Mouse (Mus musculus) ES-Bruce4 (cell line): ENCODE data around the gene Plpp3. TPM values are rescaled to one million over a fixed set of nuclear protein-coding genes. Genes with fewer than 3 reads are reported as not detected.

Experiments used
- H3K27ac ChIP-seq: 2 replicates; pipeline ENCODE4 v1.5.1; 2012; ENCODE audit warnings: low read length, inconsistent platforms; ENCODE audit not compliant: insufficient read depth
- H3K27me3 ChIP-seq: 2 replicates; pipeline ENCODE4 v1.6.1; 2012; ENCODE audit warnings: mild to moderate bottlenecking, low read length, inconsistent platforms; ENCODE audit not compliant: control insufficient read depth, poor library complexity, insufficient read depth, severe bottlenecking
- H3K36me3 ChIP-seq: 2 replicates; pipeline ENCODE4 v1.6.1; 2012; ENCODE audit warnings: inconsistent platforms, mild to moderate bottlenecking, low read length, moderate library complexity; ENCODE audit not compliant: control insufficient read depth, poor library complexity, insufficient read depth, severe bottlenecking
- H3K4me1 ChIP-seq: one replicate; pipeline ENCODE4 v1.8.1; 2011; ENCODE audit warnings: low read length; ENCODE audit not compliant: control insufficient read depth, insufficient read depth
- H3K4me3 ChIP-seq: 2 replicates; pipeline ENCODE4 v1.5.1; 2011; ENCODE audit warnings: low read depth, mild to moderate bottlenecking, low read length
- H3K9ac ChIP-seq: 2 replicates; pipeline ENCODE4 v1.6.1; 2012; ENCODE audit warnings: low read depth, mild to moderate bottlenecking, inconsistent platforms; ENCODE audit not compliant: poor library complexity, severe bottlenecking
- H3K9me3 ChIP-seq: replicated peaks from 2 replicates; pipeline ENCODE4 v1.6.1; 2012; ENCODE audit warnings: mild to moderate bottlenecking, low read length, inconsistent platforms; ENCODE audit not compliant: control insufficient read depth, poor library complexity, insufficient read depth, severe bottlenecking
- CTCF ChIP-seq: IDR thresholded peaks from one replicate; pipeline ENCODE4 v1.8.1; 2011; ENCODE audit warnings: low read depth, low read length
- EP300 ChIP-seq: IDR thresholded peaks from 2 replicates; pipeline ENCODE4 v1.6.1; 2011; ENCODE audit warnings: low read depth, low read length; ENCODE audit not compliant: insufficient read depth
- POLR2A ChIP-seq: IDR thresholded peaks from one replicate; pipeline ENCODE4 v1.8.1; 2011; ENCODE audit warnings: low read length; ENCODE audit not compliant: insufficient read depth
- polyA plus RNA-seq: library from polyadenylated mRNA; stranded (reverse); fragments of >200 nt; gene quantifications from 2 replicates; pipeline ENCODE4 v1.2.4, GENCODE M21; 2011; ENCODE audit warnings: low read depth; ENCODE audit not compliant: missing spikeins, insufficient read depth, insufficient read length

Gene Plpp3
- polyA plus RNA-seq, 1 experiment: 16.1 TPM

GRCm38 (mm10) chr4:105160470-105160869 lies 3.3 kb downstream of the Plpp3 start:
- Histone ChIP-seq H3K36me3 (peaks cover 12% of the 10 kb centered on the region), H3K27me3 (no peaks in the 10 kb centered on the region), H3K9me3 (no peaks in the 10 kb centered on the region), H3K4me3 (no peak overlapping the region), H3K27ac (no peak overlapping the region), H3K9ac (no peak overlapping the region), H3K4me1 (peaks cover 4% of the 10 kb centered on the region)
- TF ChIP-seq CTCF: no peak
- no peak for TF ChIP-seq EP300
- no peak for TF ChIP-seq POLR2A

- TF ChIP-seq EP300: no peak
- no peak for TF ChIP-seq CTCF
- no peak for TF ChIP-seq POLR2A
- H3K27me3 ChIP-seq: no peaks in the 10 kb centered on the region
- H3K9me3 ChIP-seq: no peaks in the 10 kb centered on the region
- no peak overlapping the region for H3K9ac ChIP-seq
- no peak overlapping the region for H3K27ac ChIP-seq
- H3K4me3 ChIP-seq: no peak overlapping the region
- peaks cover 4% of the 10 kb centered on the region for H3K4me1 ChIP-seq
- H3K36me3 ChIP-seq: peaks cover 12% of the 10 kb centered on the region
Measured at GRCm38 (mm10) chr4:105162014-105162413, 4.9 kb downstream of the Plpp3 start.

DNA sequence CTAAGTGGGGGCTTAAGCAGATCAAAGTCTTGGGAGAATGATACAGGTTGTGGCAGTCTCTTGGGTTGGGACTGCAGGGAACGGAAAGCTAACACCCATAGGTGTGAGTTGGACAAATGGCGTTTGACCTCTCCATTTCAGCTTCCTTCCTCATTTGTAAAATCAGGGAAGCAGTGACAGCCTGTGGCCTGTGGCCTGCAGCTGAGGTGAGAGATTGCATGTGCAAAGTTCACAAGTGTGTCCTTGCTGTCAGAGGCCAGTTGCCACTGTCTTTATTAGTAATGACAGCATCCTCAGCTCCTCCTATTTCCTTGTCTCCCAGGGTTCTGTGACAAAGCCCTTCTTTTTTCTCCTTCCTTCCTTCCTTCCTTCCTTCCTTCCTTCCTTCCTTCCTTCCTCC lies 5.5 kb downstream of the Plpp3 start:
- Histone ChIP-seq H3K4me3 (no peak overlapping the region), H3K9ac (no peak overlapping the region), H3K27ac (peak overlapping the region; percentile 62; the same call in 1 of the 2 replicates), H3K9me3 (no peaks in the 10 kb centered on the region), H3K27me3 (no peaks in the 10 kb centered on the region), H3K4me1 (peaks cover 4% of the 10 kb centered on the region), H3K36me3 (peaks cover 12% of the 10 kb centered on the region)
- TF ChIP-seq POLR2A (no peak), EP300 (no peak), CTCF (no peak)

GRCm38 (mm10) chr4:105163981-105164411 lies 6.8 kb downstream of the Plpp3 start:
- peaks cover 12% of the 10 kb centered on the region for H3K36me3 ChIP-seq
- no peak for TF ChIP-seq POLR2A
- TF ChIP-seq CTCF: no peak
- TF ChIP-seq EP300: no peak

DNA sequence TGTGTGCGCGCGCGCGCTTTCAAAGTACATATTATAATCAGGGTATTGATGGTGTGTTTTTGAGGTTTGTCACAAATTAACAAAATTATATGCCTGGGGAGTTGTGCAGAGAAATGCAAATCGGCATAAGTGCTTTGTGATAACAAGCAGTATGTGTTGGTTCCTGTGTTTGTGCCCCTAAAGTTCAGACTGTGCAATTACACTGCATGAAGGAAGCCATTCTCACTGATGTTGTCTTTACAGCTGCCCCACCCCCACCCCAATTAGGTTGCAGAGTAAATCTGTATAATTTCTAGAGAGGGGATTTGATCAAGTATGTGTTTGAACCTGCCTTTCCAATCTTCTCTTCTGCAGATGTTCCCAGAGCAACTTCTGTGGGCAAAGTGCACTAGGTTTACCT lies 7.8 kb downstream of the Plpp3 start:
- Histone ChIP-seq H3K4me1 (peaks cover 6% of the 10 kb centered on the region), H3K27ac (peak overlapping the region; percentile 83), H3K9ac (no peak overlapping the region), H3K9me3 (no peaks in the 10 kb centered on the region), H3K4me3 (no peak overlapping the region), H3K27me3 (no peaks in the 10 kb centered on the region), H3K36me3 (peaks cover 12% of the 10 kb centered on the region)
- TF ChIP-seq CTCF (no peak), POLR2A (no peak), EP300 (no peak)

More at GRCm38 (mm10) chr4:105163981-105164411, 6.8 kb downstream of the Plpp3 start:
- Histone ChIP-seq H3K4me3 (no peak overlapping the region), H3K4me1 (peaks cover 6% of the 10 kb centered on the region), H3K27me3 (no peaks in the 10 kb centered on the region), H3K9me3 (no peaks in the 10 kb centered on the region), H3K9ac (0 out of 2 replicates have a peak overlapping the region, but pooled peaks have one; percentile 15), H3K27ac (peak overlapping the region; percentile 68)

DNA sequence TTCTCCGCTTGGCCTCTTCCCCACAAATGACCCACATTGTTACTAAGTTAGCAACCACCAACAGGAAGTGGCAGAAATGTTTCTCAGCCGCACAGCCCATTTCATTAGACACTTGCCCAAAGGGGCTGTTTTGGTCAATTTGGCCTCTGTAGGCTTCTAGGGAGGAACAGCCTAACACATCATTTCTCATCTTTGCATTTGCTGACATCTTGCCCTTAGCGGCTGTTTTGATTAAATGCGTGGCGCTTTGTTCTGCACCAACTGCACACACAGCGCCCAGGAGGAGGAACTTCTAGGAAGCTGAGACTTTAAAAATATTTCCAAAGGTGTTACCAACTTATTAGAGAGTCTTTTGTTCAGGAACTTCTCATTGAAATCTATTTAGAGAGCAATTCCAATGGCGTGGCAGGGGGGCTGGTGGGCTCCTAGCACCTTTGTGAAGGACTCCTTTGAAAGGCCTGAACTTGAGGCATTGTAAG lies 12.0 kb downstream of the Plpp3 start:
- no peaks in the 10 kb centered on the region; the same call in 1 of the 2 replicates for H3K36me3 ChIP-seq
- H3K4me3 ChIP-seq: no peak overlapping the region
- TF ChIP-seq POLR2A (no peak), EP300 (no peak), CTCF (no peak)
- H3K9ac ChIP-seq: no peak overlapping the region
- H3K27me3 ChIP-seq: no peaks in the 10 kb centered on the region
- H3K9me3 ChIP-seq: no peaks in the 10 kb centered on the region
- H3K4me1 ChIP-seq: peaks cover 3% of the 10 kb centered on the region
- peak overlapping the region; percentile 91 for H3K27ac ChIP-seq
